ENCODE assay signal across 8 mouse cellular contexts in genomic region chr5:33534345-33534744, GRCm38 (mm10).
DNase-seq lines count a peak whose midpoint lies in the region; ATAC-seq and TF ChIP-seq lines count a peak whose summit lies in the region.

No protein-coding gene starts in this region.

- ATAC-seq in kidney, embryonic 16.5 days (ENCODE audit: low FRiP score, low TSS enrichment): peak; percentile 49; the same call in 1 of the 2 replicates
- ATAC-seq in hindbrain, embryonic 13.5 days (ENCODE audit: low FRiP score): no peak
- ATAC-seq in neural tube, embryonic 12.5 days (ENCODE audit: low FRiP score, low read depth): peak; percentile 18; the same call in 1 of the 2 replicates

- peaks cover 26% of the 10 kb centered on the region for H3K4me1 ChIP-seq in kidney, embryonic 16.5 days (ENCODE audit: insufficient read depth, low read length)
- peaks cover 6 to 34% of the 10 kb centered on the region in 2 experiments for H3K4me1 ChIP-seq in ES-E14 (ENCODE audit: control insufficient read depth in 2 of 2, insufficient read depth in 2 of 2, low read length in 2 of 2, poor library complexity in 1 of 2)
- H3K4me1 ChIP-seq in hindbrain, embryonic 13.5 days (replicated peaks): peaks cover 35% of the 10 kb centered on the region
- H3K4me1 ChIP-seq in neural tube, embryonic 12.5 days: peaks cover 21% of the 10 kb centered on the region

- in situ Hi-C loops in ES-E14 (cut with MboI; ENCODE audit: low sequenced_read_pairs in 2 of 2, unreplicated experiment in 2 of 2): no loop called here

- H3K4me3 ChIP-seq in kidney, embryonic 16.5 days (ENCODE audit: low read length): peak overlapping the region; percentile 27
- peak overlapping the region; percentile 65 to 91 for H3K4me3 ChIP-seq in ES-E14 (ENCODE audit: insufficient read depth in 1 of 2, low read depth in 1 of 2, low read length in 2 of 2, poor library complexity in 1 of 2, severe bottlenecking in 1 of 2)
- H3K4me3 ChIP-seq in hindbrain, embryonic 13.5 days: peak overlapping the region; percentile 9; the same call in 1 of the 2 replicates
- H3K4me3 ChIP-seq in neural tube, embryonic 12.5 days: peak overlapping the region; percentile 16; the same call in 1 of the 2 replicates

- H3K27me3 ChIP-seq in kidney, embryonic 16.5 days (ENCODE audit: insufficient read depth, low read length): peaks cover 41% of the 10 kb centered on the region
- H3K27me3 ChIP-seq in hindbrain, embryonic 13.5 days: peaks cover 91% of the 10 kb centered on the region
- peaks cover 67% of the 10 kb centered on the region for H3K27me3 ChIP-seq in neural tube, embryonic 12.5 days (replicated peaks)

- DNase-seq in kidney, adult 9 months: no peak
- no peak for DNase-seq in ES-E14 (ENCODE audit: low read depth, low spot score)
- DNase-seq in urinary bladder, postnatal 4 days (ENCODE audit: low spot score in 2 of 2): no peak
- no peak for DNase-seq in adrenal gland, postnatal 36 days
- DNase-seq in urinary bladder, adult 18-20 months (ENCODE audit: low spot score in 2 of 2): no peak

- no peaks in the 10 kb centered on the region for H3K36me3 ChIP-seq in kidney, embryonic 16.5 days (ENCODE audit: insufficient read depth, low read length)
- H3K36me3 ChIP-seq in ES-E14 (ENCODE audit: control insufficient read depth, insufficient read depth, low read length, poor library complexity, severe bottlenecking): 0 out of 2 replicates have a peak, but pooled peaks cover 2% of the 10 kb centered on the region
- no peaks in the 10 kb centered on the region for H3K36me3 ChIP-seq in hindbrain, embryonic 13.5 days
- H3K36me3 ChIP-seq in neural tube, embryonic 12.5 days: no peaks in the 10 kb centered on the region

- WGBS in kidney, embryonic 16.5 days: 4% methylated on average over 13 of the region's 13 CpGs
- WGBS in hindbrain, embryonic 13.5 days: 4% methylated on average over 13 of the region's 13 CpGs
- 2% methylated on average over 13 of the region's 13 CpGs for WGBS in neural tube, embryonic 12.5 days

- no peaks in the 10 kb centered on the region for H3K9me3 ChIP-seq in kidney, embryonic 16.5 days (ENCODE audit: low read length)
- H3K9me3 ChIP-seq in ES-E14 (ENCODE audit: control insufficient read depth, insufficient read depth, low read depth, low read length): no peaks in the 10 kb centered on the region
- no peaks in the 10 kb centered on the region for H3K9me3 ChIP-seq in hindbrain, embryonic 13.5 days
- no peaks in the 10 kb centered on the region for H3K9me3 ChIP-seq in neural tube, embryonic 12.5 days

- H3K9ac ChIP-seq in kidney, embryonic 16.5 days (replicated peaks; ENCODE audit: low read length): peak overlapping the region; percentile 23; the same call in 1 of the 2 replicates
- peak overlapping the region; percentile 93 for H3K9ac ChIP-seq in ES-E14 (ENCODE audit: insufficient read depth, low read depth, low read length, poor library complexity, severe bottlenecking)
- peak overlapping the region; percentile 49; the same call in 1 of the 2 replicates for H3K9ac ChIP-seq in hindbrain, embryonic 13.5 days
- H3K9ac ChIP-seq in neural tube, embryonic 12.5 days: no peak overlapping the region

- peak overlapping the region; percentile 51 for H3K4me2 ChIP-seq in kidney, embryonic 16.5 days (replicated peaks; ENCODE audit: low read depth, low read length)
- H3K4me2 ChIP-seq in hindbrain, embryonic 13.5 days: peak overlapping the region; percentile 44
- H3K4me2 ChIP-seq in neural tube, embryonic 12.5 days (replicated peaks): peak overlapping the region; percentile 50

- H3K27ac ChIP-seq in kidney, embryonic 16.5 days (ENCODE audit: low read length): no peak overlapping the region
- H3K27ac ChIP-seq in ES-E14 (ENCODE audit: insufficient read depth, low read depth, low read length, poor library complexity, severe bottlenecking): peak overlapping the region; percentile 96
- H3K27ac ChIP-seq in hindbrain, embryonic 13.5 days: peak overlapping the region; percentile 60; the same call in 1 of the 2 replicates
- no peak overlapping the region for H3K27ac ChIP-seq in neural tube, embryonic 12.5 days

TF ChIP-seq in ES-E14, 5 proteins besides CTCF, POLR2A, EP300 and RAD21:
- TF ChIP-seq CHD2 (IDR thresholded peaks at IDR 0.05; ENCODE audit: low read depth, low read length) (no peak), ZNF384 (IDR thresholded peaks at IDR 0.05; ENCODE audit: low read depth, low read length) (no peak), ZC3H11A (IDR thresholded peaks at IDR 0.05; ENCODE audit: borderline replicate concordance, low read depth, low read length) (no peak), MAFK (IDR thresholded peaks at IDR 0.05; ENCODE audit: insufficient read depth, low read depth, low read length) (no peak), HCFC1 (IDR thresholded peaks at IDR 0.05; ENCODE audit: borderline replicate concordance, insufficient read depth, low read length) (no peak)

Comparison
In these comparisons a context has a peak if more than half of its experiments do, and no peak if none do; other contexts are left out.
1. H3K27ac ChIP-seq: peak in ES-E14 (single experiment) and hindbrain, embryonic 13.5 days (single experiment); none in kidney, embryonic 16.5 days (single experiment) and neural tube, embryonic 12.5 days (single experiment).
2. H3K4me3 ChIP-seq: peak in every context shown above with its lines; median percentile 78 in ES-E14; 27 in kidney, embryonic 16.5 days; 16 in neural tube, embryonic 12.5 days; 9 in hindbrain, embryonic 13.5 days.
3. Peak in every context shown above with its lines, with median percentiles within 50 percentile points of each other: H3K4me2 ChIP-seq.